ENCODE assay signal across 17 mouse cellular contexts in the genomic region with DNA sequence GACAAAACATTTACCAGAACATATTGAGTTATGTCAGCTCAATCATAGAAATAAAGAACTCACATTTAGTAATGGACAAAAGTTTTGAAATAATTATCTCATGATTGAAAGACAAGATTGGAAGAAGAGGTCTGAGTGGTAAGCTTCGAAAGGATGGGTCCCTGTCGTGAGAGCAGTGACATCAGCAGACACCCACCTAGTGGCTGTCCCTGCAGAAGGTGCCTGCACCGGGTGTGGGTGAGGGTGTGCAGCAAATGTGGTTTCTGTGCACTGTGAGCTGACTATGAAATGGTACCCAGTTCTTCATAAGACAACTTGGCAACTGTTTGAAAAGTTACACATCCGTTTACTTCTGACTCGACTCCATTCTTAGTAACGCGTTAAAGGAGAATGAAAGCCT.
"Had no signal": no experiment of that assay in that cellular context is flagged by ENCODE, and none has a peak within 500 bp of the region (broad histone marks: within the 10 kb centered on the region; RNA-seq: fewer than 3 reads in every experiment).

No protein-coding gene starts in this region.

- H3K27ac ChIP-seq: midbrain, embryonic 10.5 days; neural tube, embryonic 13.5 days; neural tube, embryonic 15.5 days had no signal

- DNase-seq: lung, adult 18-20 months; lung, embryonic 14.5 days; lung, postnatal 10 days; lung, postnatal 4 days; midbrain, embryonic 14.5 days; retina, postnatal 1 day; right cerebral cortex, postnatal 14 days; right cerebral cortex, postnatal 4 days; spleen, adult 18-20 months; thymus, adult 18-20 months; thymus, postnatal 14 days; thymus, postnatal 36 days had no signal

- ATAC-seq: midbrain, embryonic 16.5 days had no signal

- H3K9me3 ChIP-seq: neural tube, embryonic 13.5 days; neural tube, embryonic 15.5 days had no signal

- H3K27me3 ChIP-seq: neural tube, embryonic 13.5 days; neural tube, embryonic 15.5 days had no signal

- H3K4me2 ChIP-seq: lung, embryonic 14.5 days; neural tube, embryonic 13.5 days; neural tube, embryonic 15.5 days had no signal

- H3K4me3 ChIP-seq: midbrain, embryonic 10.5 days; myocyte; neural tube, embryonic 13.5 days; neural tube, embryonic 15.5 days had no signal

- H3K4me1 ChIP-seq: neural tube, embryonic 15.5 days had no signal

- H3K9ac ChIP-seq: lung, embryonic 14.5 days; neural tube, embryonic 13.5 days; neural tube, embryonic 15.5 days had no signal
